Mouse (Mus musculus) inflammation-experienced regulatory T-cells (primary cell): ENCODE results near the gene Gtf3c3. TPM values are rescaled to one million over a fixed set of nuclear protein-coding genes. Genes with fewer than 3 reads are reported as not detected.

Experiments used
- polyA plus RNA-seq, 2 experiments: library from polyadenylated mRNA; unstranded; fragments of 100-300 nt; shearing (Covaris generic); gene quantifications; one replicate each; pipeline ENCODE4 v1.2.1; 2017

Gene Gtf3c3
- 10 to 100 TPM; 17.0 to 18.8 TPM for polyA plus RNA-seq

DNA sequence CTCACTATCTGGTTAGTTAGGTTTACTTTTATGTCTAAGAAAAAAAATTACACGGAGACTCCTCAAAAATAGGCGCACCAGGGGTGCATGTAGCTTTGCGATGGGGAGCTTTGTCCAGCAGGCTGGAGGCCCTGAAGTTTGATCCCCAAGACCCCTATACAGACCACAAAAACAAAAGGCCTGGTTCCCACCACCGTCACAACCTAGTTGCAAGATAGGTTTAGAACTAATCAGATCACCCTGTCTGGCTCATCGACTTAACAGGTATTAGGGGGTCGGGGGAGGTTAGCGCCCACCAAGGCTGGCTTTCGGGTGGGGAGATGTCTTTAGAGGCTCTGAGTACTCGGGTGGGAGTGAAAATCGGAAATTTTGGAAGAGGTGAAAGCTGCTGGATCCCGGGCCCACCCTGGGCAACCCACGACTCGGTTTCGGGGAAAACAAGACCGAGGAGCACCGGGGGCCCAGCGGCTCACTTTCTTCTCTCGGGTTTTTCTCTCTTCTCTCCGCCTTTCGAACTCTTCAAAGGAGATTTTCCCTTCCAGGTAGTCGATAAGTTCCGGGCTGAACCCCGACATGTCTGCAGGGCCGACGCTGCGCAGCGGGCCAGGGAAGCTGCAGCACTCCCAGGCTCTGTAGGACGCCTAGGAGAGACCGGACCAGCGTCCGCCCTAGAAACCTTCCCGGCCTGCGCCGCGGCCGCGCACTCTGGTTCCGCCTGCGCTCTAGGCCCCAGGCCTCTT lies at the start of gene Gtf3c3:
Gene Gtf3c3, minus strand, starts transcription at position 632 of the 740 bp plus-strand sequence.

Other genes with a start within 250 kb of the Gtf3c3 start
- under 1 TPM; 0.16 to 0.73 TPM for gene Hecw2, start 243.8 kb downstream of the Gtf3c3 start, polyA plus RNA-seq
- under 1 TPM; 0.27 to 0.64 TPM for gene Ccdc150, start 188.3 kb downstream of the Gtf3c3 start, polyA plus RNA-seq
- 10 to 100 TPM in 1 of 2 experiments, 1 to 10 TPM in 1; 5.7 to 10.2 TPM for gene Pgap1, start 118.7 kb upstream of the Gtf3c3 start, polyA plus RNA-seq